Mouse (Mus musculus) CH12.LX (cell line): ENCODE measurements around the gene Rpn1. TPM values are rescaled to one million over a fixed set of nuclear protein-coding genes. Genes with fewer than 3 reads are reported as not detected.

Experiments used
- DNase-seq: peaks from one replicate; pipeline ENCODE4 v3.0.0-alpha.2; 2013; ENCODE audit errors: extremely low read depth
- H3K27ac ChIP-seq: 2 replicates; pipeline ENCODE4 v1.5.1; 2012; ENCODE audit warnings: low read depth, mild to moderate bottlenecking, control low read depth, moderate library complexity; ENCODE audit not compliant: insufficient read depth
- H3K27me3 ChIP-seq: replicated peaks from 2 replicates; pipeline ENCODE3; 2012; ENCODE audit warnings: inconsistent platforms
- H3K36me3 ChIP-seq, 2 experiments: replicated peaks in 1 of 2; 2 replicates each; pipeline versions ENCODE3 to v1.6.1; 2012; ENCODE audit warnings: inconsistent platforms in 1 of 2, low read length in 1 of 2, mild to moderate bottlenecking in 1 of 2, mixed read lengths in 1 of 2, moderate library complexity in 1 of 2; ENCODE audit not compliant: control insufficient read depth in 1 of 2, insufficient read depth in 1 of 2
- H3K4me1 ChIP-seq, 2 experiments: 2 replicates each; pipeline ENCODE4 v1.6.1; 2012; ENCODE audit warnings: inconsistent platforms in 1 of 2, moderate library complexity in 1 of 2; ENCODE audit not compliant: insufficient read depth in 2 of 2, control insufficient read depth in 1 of 2
- H3K4me2 ChIP-seq: 2 replicates; pipeline ENCODE4 v1.6.1; 2012; ENCODE audit warnings: low read depth, mild to moderate bottlenecking, control low read depth; ENCODE audit not compliant: poor library complexity, insufficient read depth, severe bottlenecking
- H3K4me3 ChIP-seq, 3 experiments: fragments of 150-350 bp in 1 of 3; sonication (generic) in 1 of 3; replicated peaks in 1 of 3; 2 replicates each; pipeline versions ENCODE3 to v1.5.1; 2011 to 2012; ENCODE audit warnings: low read depth in 2 of 3, low read length in 2 of 3, mild to moderate bottlenecking in 2 of 3, moderate library complexity in 2 of 3, control low read depth in 1 of 3, improper control_type of control experiment in 1 of 3, inconsistent platforms in 1 of 3, mixed read lengths in 1 of 3; ENCODE audit not compliant: poor library complexity in 1 of 3
- H3K79me2 ChIP-seq: replicated peaks from 2 replicates; pipeline ENCODE4 v1.6.1; 2012; ENCODE audit warnings: mild to moderate bottlenecking, moderate library complexity; ENCODE audit not compliant: control insufficient read depth, poor library complexity, insufficient read depth, severe bottlenecking; ENCODE audit errors: extremely low read depth
- H3K9ac ChIP-seq: 2 replicates; pipeline ENCODE4 v1.6.1; 2012; ENCODE audit warnings: low read depth, mild to moderate bottlenecking, control low read depth, moderate library complexity; ENCODE audit not compliant: insufficient read depth
- H3K9me3 ChIP-seq: replicated peaks from 2 replicates; pipeline ENCODE3; 2012; ENCODE audit warnings: low read length, inconsistent platforms, mixed read lengths
- BHLHE40 ChIP-seq: IDR thresholded peaks from 2 replicates; pipeline ENCODE4 v1.6.1; 2011; ENCODE audit warnings: mild to moderate bottlenecking, low read depth, low read length, improper control_type of control experiment
- CTCF ChIP-seq, 2 experiments: IDR thresholded peaks in 1 of 2; conservative IDR thresholded peaks in 1 of 2; 2 replicates each; pipeline ENCODE4 v1.5.1; 2011 to 2012; ENCODE audit warnings: low read depth in 2 of 2, low read length in 2 of 2, improper control_type of control experiment in 1 of 2, inconsistent platforms in 1 of 2, mild to moderate bottlenecking in 1 of 2, moderate library complexity in 1 of 2
- ELF1 ChIP-seq: IDR thresholded peaks from 2 replicates; pipeline ENCODE4 v1.6.1; 2014; ENCODE audit warnings: low read depth, mild to moderate bottlenecking, inconsistent platforms, low read length, improper control_type of control experiment
- EP300 ChIP-seq: IDR thresholded peaks from 2 replicates; pipeline ENCODE4 v1.6.1; 2011; ENCODE audit warnings: low read length, improper control_type of control experiment
- GABPA ChIP-seq: IDR thresholded peaks from 2 replicates; pipeline ENCODE4 v1.6.1; 2012; ENCODE audit warnings: low read depth, low read length, improper control_type of control experiment, inconsistent platforms; ENCODE audit not compliant: insufficient replicate concordance
- IRF4 ChIP-seq: IDR thresholded peaks from 2 replicates; pipeline ENCODE4 v1.6.1; 2014; ENCODE audit warnings: low read depth, mild to moderate bottlenecking, inconsistent platforms, low read length, improper control_type of control experiment
- JUN ChIP-seq: IDR thresholded peaks from 2 replicates; pipeline ENCODE4 v1.6.1; 2011; ENCODE audit warnings: low read depth, mild to moderate bottlenecking, low read length, improper control_type of control experiment, moderate library complexity; ENCODE audit not compliant: insufficient read depth
- PAX5 ChIP-seq: IDR thresholded peaks from 2 replicates; pipeline ENCODE4 v1.6.1; 2012; ENCODE audit warnings: low read length, inconsistent platforms, mixed read lengths
- POLR2A ChIP-seq: IDR thresholded peaks from 2 replicates; pipeline ENCODE4 v1.6.1; 2011; ENCODE audit warnings: low read depth, mild to moderate bottlenecking, improper control_type of control experiment, low read length
- RAD21 ChIP-seq: IDR thresholded peaks from 2 replicates; pipeline ENCODE4 v1.6.1; 2011; ENCODE audit warnings: low read depth, mild to moderate bottlenecking, low read length, improper control_type of control experiment, moderate library complexity
- SMC3 ChIP-seq: IDR thresholded peaks from 2 replicates; pipeline ENCODE4 v1.6.1; 2011; ENCODE audit warnings: low read depth, low read length, improper control_type of control experiment
- TBP ChIP-seq: conservative IDR thresholded peaks from 2 replicates; pipeline ENCODE4 v1.6.1; 2011; ENCODE audit warnings: low read depth, low read length, improper control_type of control experiment
- UBTF ChIP-seq: IDR thresholded peaks from 2 replicates; pipeline ENCODE4 v1.6.1; 2012; ENCODE audit warnings: low read depth, mild to moderate bottlenecking, inconsistent platforms, low read length, improper control_type of control experiment, moderate library complexity
- USF1 ChIP-seq: IDR thresholded peaks from 2 replicates; pipeline ENCODE4 v1.6.1; 2014; ENCODE audit warnings: low read depth, mild to moderate bottlenecking, inconsistent platforms, low read length, improper control_type of control experiment
- dilution Hi-C: fragments of 300-500 bp; cut with MboI; formaldehyde crosslinking; loops from 2 replicates; pipeline ENCODE4 v1.14.3; 2020; ENCODE audit warnings: low sequenced_read_pairs; ENCODE audit not compliant: extremely low pct_unique_long_range_greater_than_20kb, extremely low pct_ligation_motif_present
- in situ Hi-C: fragments of 300-500 bp; cut with MboI; formaldehyde crosslinking; loops from 3 replicates; pipeline ENCODE4 v1.14.3; 2019; ENCODE audit warnings: low sequenced_read_pairs, low pct_ligation_motif_present, low pct_unique_long_range_greater_than_20kb, mixed read lengths
- polyA plus RNA-seq: library from polyadenylated mRNA; unstranded; fragments of >175 nt; gene quantifications from 2 replicates; pipeline ENCODE4 v1.2.1, GENCODE M21; 2012; ENCODE audit warnings: low read depth; ENCODE audit not compliant: insufficient read length
- total RNA-seq, 2 experiments: library from RNA; depleted of rRNA; stranded (reverse); fragments of 300-350 nt in 1 of 2; fragments of >200 nt in 1 of 2; gene quantifications; 2 replicates each; pipeline ENCODE4 v1.2.3; 2012 to 2014

Rpn1 gene
- total and polyA plus RNA-seq, 3 experiments = 260 to 366 (median 339) TPM

DNA sequence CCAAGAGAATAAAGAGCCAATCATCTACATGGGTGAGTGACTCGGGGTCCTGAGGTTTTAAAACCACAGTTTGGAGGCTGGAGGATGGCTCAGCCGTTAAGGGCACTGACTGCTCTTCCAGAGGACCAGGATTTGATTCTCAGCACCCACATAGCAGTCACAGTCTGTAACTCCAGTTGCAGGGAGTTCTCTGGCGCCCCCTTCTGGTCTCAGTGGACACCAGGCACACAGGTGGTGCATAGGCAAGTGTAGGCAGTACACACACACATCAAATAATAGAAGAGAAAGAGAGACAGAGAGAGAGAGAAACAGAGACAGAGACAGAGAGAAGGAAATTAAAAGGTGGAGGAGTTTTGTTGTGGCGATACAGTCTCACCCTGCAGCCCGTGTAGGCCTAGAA lies 35.0 kb downstream of the Rpn1 start:
- no peak overlapping the region for H3K27ac ChIP-seq
- H3K27me3 ChIP-seq = peaks cover 5% of the 10 kb centered on the region
- DNase-seq = no peak
- no peak overlapping the region for H3K9ac ChIP-seq
- H3K4me2 ChIP-seq = no peak overlapping the region
- H3K9me3 ChIP-seq = peaks cover 5% of the 10 kb centered on the region
- TF ChIP-seq CTCF (conservative IDR thresholded peaks at IDR 0.05 in 1 of 2, IDR thresholded peaks at IDR 0.05 in 1 of 2; ENCODE audit: low read depth in 2 of 2, low read length in 2 of 2) (peak in 1 of 2 experiments; percentile 33; a peak in 2 of 4 replicates), RAD21 (no peak)
- H3K4me3 ChIP-seq = no peak overlapping the region
- in situ Hi-C loops = loop anchor here (25.0 kb wide), 1 partner anchor 768 kb away; the partner anchor contains the start of genes Mcm2 and Podxl2
- H3K4me1 ChIP-seq = peaks cover 13 to 34% of the 10 kb centered on the region in 2 experiments
- dilution Hi-C loops = no loop called here
- H3K36me3 ChIP-seq = no peaks in the 10 kb centered on the region
- no peaks in the 10 kb centered on the region for H3K79me2 ChIP-seq

DNA sequence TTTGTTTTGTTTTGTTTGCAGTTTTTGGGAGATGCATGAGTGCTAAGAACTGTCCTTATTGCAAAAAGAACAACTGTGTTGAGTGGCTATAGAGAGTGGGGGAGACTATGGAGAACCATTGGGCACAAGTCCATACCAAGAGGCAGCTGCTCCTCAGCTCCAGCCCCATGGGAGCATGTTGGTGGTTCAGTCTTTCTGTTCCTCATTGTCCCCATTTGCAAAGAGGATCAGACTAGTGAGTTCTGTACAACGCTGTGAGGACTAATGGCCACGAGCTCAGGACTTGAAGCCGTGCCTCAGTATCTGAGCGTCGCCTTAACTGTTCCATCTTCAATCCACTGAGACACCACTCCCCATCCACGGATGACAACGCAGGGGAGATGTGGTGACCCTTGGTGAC lies 36.5 kb downstream of the Rpn1 start:
- Histone ChIP-seq H3K27me3 (peaks cover 2% of the 10 kb centered on the region), H3K4me2 (no peak overlapping the region), H3K79me2 (no peaks in the 10 kb centered on the region), H3K9me3 (peaks cover 5% of the 10 kb centered on the region), H3K9ac (no peak overlapping the region), H3K27ac (no peak overlapping the region), H3K36me3 (no peaks in the 10 kb centered on the region), H3K4me3 (peak overlapping the region in 1 of 3 experiments; percentile 22), H3K4me1 (peaks cover 11 to 35% of the 10 kb centered on the region in 2 experiments)
- DNase-seq = peak; percentile 54
- no peak for TF ChIP-seq GABPA
- 0 out of 2 replicates have a peak, but pooled peaks have one; percentile 61 for TF ChIP-seq IRF4
- no peak for TF ChIP-seq CTCF (conservative IDR thresholded peaks at IDR 0.05 in 1 of 2, IDR thresholded peaks at IDR 0.05 in 1 of 2; ENCODE audit: low read depth in 2 of 2, low read length in 2 of 2)
- no peak for TF ChIP-seq UBTF
- peak; percentile 55 for TF ChIP-seq EP300
- no peak for TF ChIP-seq BHLHE40
- TF ChIP-seq PAX5 = no peak
- no peak for TF ChIP-seq SMC3
- in situ Hi-C loops = loop anchor here (25.0 kb wide), 1 partner anchor 766 kb away; the partner anchor contains the start of genes Mcm2 and Podxl2
- dilution Hi-C loops = no loop called here

DNA sequence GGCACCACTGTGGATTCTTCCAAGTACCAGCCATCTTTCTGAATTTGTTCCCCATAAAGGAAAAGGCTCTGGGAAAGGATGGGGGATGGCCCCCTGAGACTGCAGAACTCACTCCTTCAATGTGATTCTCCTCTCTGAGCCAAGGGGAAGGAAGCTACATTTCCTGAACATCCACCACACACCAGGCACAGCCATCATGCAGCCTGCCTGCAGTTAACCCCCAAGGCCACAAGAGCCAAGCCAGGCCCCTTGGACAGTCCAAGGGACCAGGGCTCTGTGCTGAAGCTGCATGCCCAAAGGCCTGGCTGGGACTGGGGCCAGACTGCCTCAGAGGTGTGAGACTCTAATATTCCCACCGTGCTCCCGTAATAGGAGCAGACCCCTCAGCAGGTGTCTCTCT lies 37.5 kb downstream of the Rpn1 start:
- dilution Hi-C loops = no loop called here
- no peaks in the 10 kb centered on the region for H3K36me3 ChIP-seq
- H3K9me3 ChIP-seq = peaks cover 5% of the 10 kb centered on the region
- H3K27ac ChIP-seq = no peak overlapping the region
- no peak overlapping the region for H3K4me3 ChIP-seq
- H3K4me2 ChIP-seq = no peak overlapping the region
- no peaks in the 10 kb centered on the region for H3K79me2 ChIP-seq
- TF ChIP-seq ELF1 (no peak), USF1 (no peak), POLR2A (no peak), TBP (no peak), JUN (no peak)
- H3K27me3 ChIP-seq = peaks cover 2% of the 10 kb centered on the region
- H3K9ac ChIP-seq = no peak overlapping the region
- DNase-seq = no peak
- in situ Hi-C loops = loop anchor here (25.0 kb wide), 1 partner anchor 766 kb away; the partner anchor contains the start of genes Mcm2 and Podxl2
- H3K4me1 ChIP-seq = peaks cover 10 to 34% of the 10 kb centered on the region in 2 experiments
